In genomic region chr9:41442418-41442817, GRCm38 (mm10) we compare ENCODE assay signal across 12 mouse cellular contexts.
"Had no signal": no experiment of that assay in that cellular context is flagged by ENCODE, and none has a peak within 500 bp of the region (broad histone marks: within the 10 kb centered on the region; RNA-seq: fewer than 3 reads in every experiment).

No protein-coding gene starts in this region.

- H3K4me2 ChIP-seq: liver, embryonic 13.5 days; midbrain, embryonic 11.5 days had no signal

- H3K36me3 ChIP-seq: liver, embryonic 13.5 days had no signal

- H3K27ac ChIP-seq: kidney, postnatal 0 days; layer of hippocampus, adult 2 months; liver, embryonic 13.5 days; stomach, postnatal 0 days had no signal

- DNase-seq: kidney, adult 2 months; kidney, postnatal 25 days; liver, embryonic 13.5 days; lung, adult 2 months; lung, postnatal 14 days; lung, postnatal 4 days; midbrain, embryonic 14.5 days; thymus, postnatal 36 days had no signal

- H3K27me3 ChIP-seq: liver, embryonic 13.5 days had no signal

- H3K4me3 ChIP-seq: layer of hippocampus, adult 2 months; liver, embryonic 13.5 days had no signal

- H3K9ac ChIP-seq: liver, embryonic 13.5 days had no signal

- H3K9me3 ChIP-seq: liver, embryonic 13.5 days had no signal

- H3K4me1 ChIP-seq: liver, embryonic 13.5 days had no signal
